Mouse (Mus musculus): ENCODE results near the gene Shank3.

GRCm38 (mm10) chr15:89532924-89533842 is 33.8 kb downstream of the Shank3 start:
- TF ChIP-seq CTCF (IDR thresholded peaks at IDR 0.05; ENCODE audit: low read depth) (no peak), EP300 (IDR thresholded peaks at IDR 0.05; ENCODE audit: low read depth) (no peak)
